Mouse (Mus musculus): ENCODE data around the gene Atp5h. TPM values are rescaled to one million over a fixed set of nuclear protein-coding genes. Genes with fewer than 3 reads are reported as not detected.
A peak's percentile ranks its signal among the peaks of the same experiment; 100 is the strongest.

Atp5h gene
- polyA plus RNA-seq, 1 experiment = 61.5 TPM

- H3K4me3 ChIP-seq (ENCODE audit: low read depth, low read length) = peak overlapping the region; percentile 19
- no peak for TF ChIP-seq POLR2A (IDR thresholded peaks at IDR 0.05; ENCODE audit: low read depth, low read length)
- no peak for TF ChIP-seq CTCF (IDR thresholded peaks at IDR 0.05; ENCODE audit: extremely low read depth, insufficient read length, insufficient replicate concordance, low read depth, low read length)
- no peaks in the 10 kb centered on the region for H3K36me3 ChIP-seq (ENCODE audit: control insufficient read depth, insufficient read depth, low read length)
- no peaks in the 10 kb centered on the region for H3K27me3 ChIP-seq (ENCODE audit: control insufficient read depth, insufficient read depth, low read length)
- WGBS = 29% methylated on average over 7 of the region's 7 CpGs
- peak overlapping the region; percentile 96 for H3K27ac ChIP-seq (ENCODE audit: insufficient read depth, low read depth, low read length)
- peaks cover 61% of the 10 kb centered on the region for H3K4me1 ChIP-seq (ENCODE audit: control insufficient read depth, insufficient read depth, insufficient read length, low read length)
Observed at GRCm38 (mm10) chr11:115450176-115450575, 30.4 kb upstream of the Atp5h start.

- peak overlapping the region; percentile 96 for H3K27ac ChIP-seq (ENCODE audit: insufficient read depth, low read depth, low read length)
- 29% methylated on average over 7 of the region's 7 CpGs for WGBS
- H3K36me3 ChIP-seq (ENCODE audit: control insufficient read depth, insufficient read depth, low read length) = no peaks in the 10 kb centered on the region
- H3K4me3 ChIP-seq (ENCODE audit: low read depth, low read length) = no peak overlapping the region; the same call in 1 of the 2 replicates
- no peak for TF ChIP-seq CTCF (IDR thresholded peaks at IDR 0.05; ENCODE audit: extremely low read depth, insufficient read length, insufficient replicate concordance, low read depth, low read length)
- no peak for TF ChIP-seq POLR2A (IDR thresholded peaks at IDR 0.05; ENCODE audit: low read depth, low read length)
- peaks cover 64% of the 10 kb centered on the region for H3K4me1 ChIP-seq (ENCODE audit: control insufficient read depth, insufficient read depth, insufficient read length, low read length)
- H3K27me3 ChIP-seq (ENCODE audit: control insufficient read depth, insufficient read depth, low read length) = no peaks in the 10 kb centered on the region
Observed at GRCm38 (mm10) chr11:115448998-115449397, 29.2 kb upstream of the Atp5h start.

- Histone ChIP-seq H3K36me3 (ENCODE audit: control insufficient read depth, insufficient read depth, low read length) (no peaks in the 10 kb centered on the region), H3K4me1 (ENCODE audit: control insufficient read depth, insufficient read depth, insufficient read length, low read length) (peaks cover 58% of the 10 kb centered on the region), H3K27ac (ENCODE audit: insufficient read depth, low read depth, low read length) (peak overlapping the region; percentile 96), H3K27me3 (ENCODE audit: control insufficient read depth, insufficient read depth, low read length) (no peaks in the 10 kb centered on the region), H3K4me3 (ENCODE audit: low read depth, low read length) (peak overlapping the region; percentile 59)
- WGBS = 30% methylated on average over 16 of the region's 16 CpGs
- TF ChIP-seq POLR2A (IDR thresholded peaks at IDR 0.05; ENCODE audit: low read depth, low read length) = no peak
- TF ChIP-seq CTCF (IDR thresholded peaks at IDR 0.05; ENCODE audit: extremely low read depth, insufficient read length, insufficient replicate concordance, low read depth, low read length) = no peak
Observed at GRCm38 (mm10) chr11:115448075-115448474, 28.3 kb upstream of the Atp5h start.

- Histone ChIP-seq H3K36me3 (ENCODE audit: control insufficient read depth, insufficient read depth, low read length) (no peaks in the 10 kb centered on the region), H3K4me1 (ENCODE audit: control insufficient read depth, insufficient read depth, insufficient read length, low read length) (peaks cover 58% of the 10 kb centered on the region), H3K4me3 (ENCODE audit: low read depth, low read length) (peak overlapping the region; percentile 59), H3K27ac (ENCODE audit: insufficient read depth, low read depth, low read length) (peak overlapping the region; percentile 92), H3K27me3 (ENCODE audit: control insufficient read depth, insufficient read depth, low read length) (no peaks in the 10 kb centered on the region)
- WGBS = 31% methylated on average over 11 of the region's 11 CpGs
- TF ChIP-seq CTCF (IDR thresholded peaks at IDR 0.05; ENCODE audit: extremely low read depth, insufficient read length, insufficient replicate concordance, low read depth, low read length) = no peak
- no peak for TF ChIP-seq POLR2A (IDR thresholded peaks at IDR 0.05; ENCODE audit: low read depth, low read length)
Observed at GRCm38 (mm10) chr11:115447321-115447885, 27.6 kb upstream of the Atp5h start.

- H3K36me3 ChIP-seq (ENCODE audit: control insufficient read depth, insufficient read depth, low read length) = no peaks in the 10 kb centered on the region
- H3K27me3 ChIP-seq (ENCODE audit: control insufficient read depth, insufficient read depth, low read length) = no peaks in the 10 kb centered on the region
- H3K4me3 ChIP-seq (ENCODE audit: low read depth, low read length) = peak overlapping the region; percentile 25
- peaks cover 53% of the 10 kb centered on the region for H3K4me1 ChIP-seq (ENCODE audit: control insufficient read depth, insufficient read depth, insufficient read length, low read length)
- peak overlapping the region; percentile 92 for H3K27ac ChIP-seq (ENCODE audit: insufficient read depth, low read depth, low read length)
- 17% methylated on average over 3 of the region's 3 CpGs for WGBS
- TF ChIP-seq CTCF (IDR thresholded peaks at IDR 0.05; ENCODE audit: extremely low read depth, insufficient read length, insufficient replicate concordance, low read depth, low read length) = no peak
- TF ChIP-seq POLR2A (IDR thresholded peaks at IDR 0.05; ENCODE audit: low read depth, low read length) = no peak
Observed at GRCm38 (mm10) chr11:115446906-115447305, 27.1 kb upstream of the Atp5h start.

GRCm38 (mm10) chr11:115441417-115441816 is 21.7 kb upstream of the Atp5h start:
- Histone ChIP-seq H3K27ac (ENCODE audit: insufficient read depth, low read depth, low read length) (no peak overlapping the region), H3K36me3 (ENCODE audit: control insufficient read depth, insufficient read depth, low read length) (no peaks in the 10 kb centered on the region), H3K4me3 (ENCODE audit: low read depth, low read length) (no peak overlapping the region), H3K27me3 (ENCODE audit: control insufficient read depth, insufficient read depth, low read length) (no peaks in the 10 kb centered on the region), H3K4me1 (ENCODE audit: control insufficient read depth, insufficient read depth, insufficient read length, low read length) (peaks cover 7% of the 10 kb centered on the region)
- WGBS = 79% methylated on average over 15 of the region's 15 CpGs
- TF ChIP-seq POLR2A (IDR thresholded peaks at IDR 0.05; ENCODE audit: low read depth, low read length) (no peak), CTCF (IDR thresholded peaks at IDR 0.05; ENCODE audit: extremely low read depth, insufficient read length, insufficient replicate concordance, low read depth, low read length) (no peak)

- Histone ChIP-seq H3K36me3 (ENCODE audit: control insufficient read depth, insufficient read depth, low read length) (no peaks in the 10 kb centered on the region), H3K27me3 (ENCODE audit: control insufficient read depth, insufficient read depth, low read length) (no peaks in the 10 kb centered on the region), H3K4me1 (ENCODE audit: control insufficient read depth, insufficient read depth, insufficient read length, low read length) (peaks cover 7% of the 10 kb centered on the region), H3K4me3 (ENCODE audit: low read depth, low read length) (no peak within 1 kb of the TSS), H3K27ac (ENCODE audit: insufficient read depth, low read depth, low read length) (no peak within 1 kb of the TSS)
- no peak for TF ChIP-seq CTCF (IDR thresholded peaks at IDR 0.05; ENCODE audit: extremely low read depth, insufficient read length, insufficient replicate concordance, low read depth, low read length)
- TF ChIP-seq POLR2A (IDR thresholded peaks at IDR 0.05; ENCODE audit: low read depth, low read length) = no peak
- WGBS = 96% methylated on average over 9 of the region's 9 CpGs
Observed at GRCm38 (mm10) chr11:115439906-115440595, 20.3 kb upstream of the Atp5h start, which contains the start of gene Trim80. TSS of gene Trim80 (plus strand) at chr11:115440545.

Measured in small intestine, adult 2 months (tissue).